Mouse (Mus musculus) midbrain, embryonic 11.5 days (tissue): ENCODE data around the gene Srrd. TPM values are rescaled to one million over a fixed set of nuclear protein-coding genes. Genes with fewer than 3 reads are reported as not detected.
"Not testable (repeated sequence)": the region's sequence is repeated elsewhere in the genome, so short reads cannot be mapped to it uniquely, and the experiment has no call there.

Experiments
- ATAC-seq: fragments of 200-750 bp; cut with Nextera tagmentation; 2 replicates; pipeline ENCODE4 v1.8.0; 2017; ENCODE audit warnings: moderate TSS enrichment, moderate library complexity; ENCODE audit not compliant: low FRiP score
- DNase-seq: peaks from one replicate; pipeline ENCODE4 v3.0.0; 2015; ENCODE audit warnings: low spot score; ENCODE audit errors: missing footprints
- H3K27ac ChIP-seq: fragments of 300-500 bp; sonication (generic); 2 replicates; pipeline ENCODE4 v1.5.1; 2014; ENCODE audit warnings: low read depth, low read length
- H3K27me3 ChIP-seq: fragments of 300-500 bp; sonication (generic); 2 replicates; pipeline ENCODE4 v1.6.1; 2014; ENCODE audit warnings: mild to moderate bottlenecking, low read length, moderate library complexity, mixed read lengths; ENCODE audit not compliant: control insufficient read depth, insufficient read depth
- H3K36me3 ChIP-seq: fragments of 300-500 bp; sonication (generic); 2 replicates; pipeline ENCODE4 v1.6.1; 2014; ENCODE audit warnings: mild to moderate bottlenecking, low read length, moderate library complexity, mixed read lengths; ENCODE audit not compliant: control insufficient read depth, insufficient read depth
- H3K4me1 ChIP-seq: fragments of 300-500 bp; sonication (generic); 2 replicates; pipeline ENCODE4 v1.6.1; 2014; ENCODE audit warnings: low read length; ENCODE audit not compliant: control insufficient read depth, insufficient read depth
- H3K4me2 ChIP-seq: fragments of 300-500 bp; sonication (generic); 2 replicates; pipeline ENCODE4 v1.6.1; 2014; ENCODE audit warnings: mild to moderate bottlenecking, moderate library complexity
- H3K4me3 ChIP-seq: fragments of 300-500 bp; sonication (generic); 2 replicates; pipeline ENCODE4 v1.5.1; 2014; ENCODE audit warnings: low read depth, low read length
- H3K9ac ChIP-seq: fragments of 300-500 bp; sonication (generic); 2 replicates; pipeline ENCODE4 v1.6.1; 2014; ENCODE audit warnings: low read length
- H3K9me3 ChIP-seq: fragments of 300-500 bp; sonication (generic); 2 replicates; pipeline ENCODE4 v1.6.1; 2016; ENCODE audit warnings: low read length; ENCODE audit not compliant: control insufficient read depth
- WGBS: fragments of 180-500 bp; shearing (Covaris S2); extraction: QIAGEN DNeasy Blood & Tissue Kit; methylation state at CpG from one replicate; pipeline ENCODE4 v1.1.7; 2014; 5-methylcytosine and 5-hydroxymethylcytosine counted together
- polyA plus RNA-seq: library from polyadenylated mRNA; unstranded; fragments of >200 nt; fragmentation: Nextera tagmentation; extraction: Ambion mirVana; gene quantifications from 2 replicates; pipeline ENCODE4 v1.2.1, GENCODE M21; 2014

Srrd gene
- polyA plus RNA-seq, 1 experiment from 2014 or later, result 46.0 TPM

DNA sequence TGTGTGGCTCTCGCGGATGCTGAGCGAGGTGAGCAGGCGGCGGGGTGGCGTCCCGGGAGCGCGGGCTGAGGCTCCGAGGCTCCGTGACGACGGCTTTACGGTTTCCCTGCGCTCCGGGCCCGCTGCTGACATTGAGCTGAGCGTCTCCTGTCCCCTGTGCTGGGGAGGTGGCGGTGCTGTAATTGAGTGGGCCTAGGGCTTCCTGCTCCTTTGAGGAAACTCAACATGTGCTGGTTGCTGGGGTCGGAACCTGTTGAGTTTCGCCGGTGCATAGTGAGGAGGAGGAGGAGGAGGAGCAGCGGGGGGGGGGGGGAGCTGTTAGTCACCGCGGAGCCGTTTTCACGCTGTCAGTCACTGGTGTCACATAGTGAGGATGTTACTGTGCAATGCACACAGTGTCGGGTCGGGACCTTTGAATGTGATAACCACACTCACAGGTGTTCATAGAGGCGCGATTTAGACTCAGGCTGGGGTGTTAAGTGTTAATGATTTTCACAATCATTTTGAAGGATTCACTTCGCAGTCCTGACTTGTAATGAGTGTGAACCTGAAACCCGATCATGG is 16.3 kb downstream of the Srrd start:
- Histone ChIP-seq H3K4me2 (peak overlapping the region; percentile 80), H3K9me3 (no peaks in the 10 kb centered on the region), H3K4me1 (peaks cover 8% of the 10 kb centered on the region), H3K27me3 (no peaks in the 10 kb centered on the region), H3K4me3 (peak overlapping the region; percentile 97), H3K36me3 (peaks cover 14% of the 10 kb centered on the region; the same call in 1 of the 2 replicates), H3K27ac (no peak overlapping the region), H3K9ac (peak overlapping the region; percentile 78)
- DNase-seq, result no peak
- WGBS, result 2% methylated on average over 33 of the region's 33 CpGs
- ATAC-seq, result no peak; the same call in 1 of the 2 replicates

DNA sequence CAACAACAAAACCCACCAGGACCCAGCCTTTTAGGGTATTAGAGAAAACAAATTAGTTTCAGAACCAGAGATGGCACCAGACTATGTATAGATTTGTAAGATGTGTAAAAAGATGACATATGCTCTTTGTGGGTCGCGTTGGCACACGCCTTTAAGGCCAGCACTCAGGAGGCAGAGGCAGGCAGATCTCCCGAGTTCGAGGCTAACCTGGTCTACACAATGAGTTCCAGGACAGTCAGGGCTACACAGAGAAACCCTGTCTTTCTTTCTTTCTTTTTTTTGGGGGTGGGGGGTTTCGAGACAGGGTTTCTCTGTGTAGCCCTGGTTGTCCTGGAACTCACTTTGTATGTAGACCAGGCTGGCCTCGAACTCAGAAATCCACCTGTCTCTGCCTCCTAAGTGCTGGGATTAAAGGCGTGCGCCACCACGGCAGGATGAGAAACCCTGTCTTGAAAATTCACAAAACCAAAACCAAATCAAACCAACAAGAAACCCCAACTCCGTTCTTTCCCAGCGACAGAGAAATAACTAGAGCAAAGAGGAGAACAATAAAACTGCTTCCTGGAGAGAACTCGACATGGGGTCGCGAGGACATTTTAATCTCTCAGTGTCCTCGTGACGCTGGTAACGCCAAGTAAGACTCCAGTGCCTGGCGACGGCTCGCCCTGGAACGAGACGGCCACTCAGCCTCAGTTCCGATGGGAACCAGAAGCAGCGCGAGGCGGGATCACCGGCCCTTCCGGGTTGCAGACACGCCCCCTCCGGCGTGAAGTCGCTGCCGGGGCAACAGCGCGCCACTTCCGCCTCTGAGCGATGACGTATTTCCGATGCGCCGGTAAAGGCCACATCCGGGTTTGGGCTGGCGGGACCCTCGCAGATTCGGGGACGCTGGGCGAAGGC is 17.0 kb downstream of the Srrd start, which contains the start of gene Tfip11:
Gene Tfip11 (plus strand): TSS at position 813 of the 900 bp plus-strand sequence.
- ATAC-seq, result peak; percentile 89
- DNase-seq, result peak; percentile 100
- H3K27me3 ChIP-seq, result no peaks in the 10 kb centered on the region
- peak within 1 kb of the TSS; percentile 61 for H3K27ac ChIP-seq
- peak within 1 kb of the TSS; percentile 78 for H3K9ac ChIP-seq
- peak within 1 kb of the TSS; percentile 80 for H3K4me2 ChIP-seq
- WGBS, result 9% methylated on average over 48 of the region's 48 CpGs
- peaks cover 8% of the 10 kb centered on the region for H3K4me1 ChIP-seq
- peak within 1 kb of the TSS; percentile 97 for H3K4me3 ChIP-seq
- H3K9me3 ChIP-seq, result no peaks in the 10 kb centered on the region
- peaks cover 10% of the 10 kb centered on the region; the same call in 1 of the 2 replicates for H3K36me3 ChIP-seq

DNA sequence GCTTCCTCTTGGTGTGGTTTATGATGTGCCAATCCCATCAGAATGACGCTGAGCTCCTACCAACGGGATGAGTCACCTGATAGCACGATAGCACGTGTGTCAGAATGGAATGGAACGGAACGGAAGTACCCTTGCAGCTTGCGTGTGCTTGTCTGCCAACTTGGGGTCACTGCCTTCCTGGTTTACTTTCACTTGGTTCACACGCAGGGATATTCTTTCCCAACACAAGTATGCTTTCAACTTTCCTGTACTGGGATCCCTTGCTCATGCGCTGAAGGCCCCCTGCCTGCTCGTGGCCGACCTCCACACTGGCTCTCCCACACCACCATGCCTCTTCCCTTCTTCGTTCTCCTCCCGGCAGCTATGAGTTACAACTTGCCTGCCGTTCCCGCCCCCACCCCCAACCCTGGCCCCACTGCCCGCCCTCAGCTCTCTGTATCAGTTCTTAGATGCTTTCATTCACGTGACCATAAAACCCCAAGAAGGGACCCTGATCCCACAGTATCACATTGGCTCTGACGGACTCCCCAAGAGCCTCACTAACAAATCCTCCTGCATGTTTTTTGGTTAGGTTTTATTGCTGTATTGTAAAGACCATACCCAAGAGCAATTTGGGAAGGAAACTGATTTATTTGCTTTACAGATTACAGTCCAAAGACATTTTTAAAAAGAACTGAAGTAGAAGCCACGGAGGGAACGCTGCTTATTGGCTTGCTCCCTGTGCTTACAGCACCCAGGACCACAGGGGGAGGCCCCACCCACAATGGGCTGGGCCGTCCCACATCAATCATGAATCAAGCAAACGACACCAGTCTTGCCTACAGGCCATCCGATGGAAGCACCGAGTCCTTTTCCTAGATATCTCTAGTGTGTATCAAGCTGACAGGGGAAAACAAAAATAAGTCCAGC is 17.9 kb downstream of the Srrd start:
- H3K27ac ChIP-seq, result no peak overlapping the region
- no peak overlapping the region for H3K9ac ChIP-seq
- peak overlapping the region; percentile 80; the same call in 1 of the 2 replicates for H3K4me2 ChIP-seq
- no peaks in the 10 kb centered on the region for H3K9me3 ChIP-seq
- H3K27me3 ChIP-seq, result no peaks in the 10 kb centered on the region
- ATAC-seq (peak; percentile 51; the same call in 1 of the 2 replicates), DNase-seq (no peak)
- H3K36me3 ChIP-seq, result peaks cover 5% of the 10 kb centered on the region; the same call in 1 of the 2 replicates
- H3K4me3 ChIP-seq, result no peak overlapping the region
- 34% methylated on average over 24 of the region's 24 CpGs for WGBS
- H3K4me1 ChIP-seq, result peaks cover 8% of the 10 kb centered on the region

DNA sequence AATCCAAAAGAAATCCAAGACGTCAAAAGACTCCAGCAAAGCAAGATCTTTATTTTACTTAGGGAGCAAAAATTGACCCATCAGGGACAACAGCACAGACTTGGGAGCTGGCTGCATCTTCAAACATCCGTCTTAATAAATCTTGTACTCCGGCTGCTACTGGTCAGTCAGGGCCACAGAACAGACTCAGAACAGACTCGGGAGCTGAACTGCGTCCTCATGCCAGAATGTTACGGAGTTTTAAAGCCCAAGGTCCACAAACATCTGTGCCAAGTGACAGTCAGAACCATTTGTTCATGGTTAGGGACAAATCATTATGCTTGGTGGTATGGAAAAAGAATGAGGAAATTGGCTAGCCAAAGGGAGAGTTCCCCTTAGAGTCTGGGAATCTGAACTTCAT is 19.6 kb downstream of the Srrd start:
- ATAC-seq, result no peak
- Histone ChIP-seq H3K4me3 (no peak overlapping the region), H3K4me1 (peaks cover 8% of the 10 kb centered on the region), H3K9ac (no peak overlapping the region), H3K27ac (no peak overlapping the region), H3K27me3 (no peaks in the 10 kb centered on the region), H3K9me3 (no peaks in the 10 kb centered on the region), H3K4me2 (no peak overlapping the region), H3K36me3 (no peaks in the 10 kb centered on the region)
- DNase-seq, result no peak
- WGBS, result 89% methylated on average over 6 of the region's 6 CpGs

DNA sequence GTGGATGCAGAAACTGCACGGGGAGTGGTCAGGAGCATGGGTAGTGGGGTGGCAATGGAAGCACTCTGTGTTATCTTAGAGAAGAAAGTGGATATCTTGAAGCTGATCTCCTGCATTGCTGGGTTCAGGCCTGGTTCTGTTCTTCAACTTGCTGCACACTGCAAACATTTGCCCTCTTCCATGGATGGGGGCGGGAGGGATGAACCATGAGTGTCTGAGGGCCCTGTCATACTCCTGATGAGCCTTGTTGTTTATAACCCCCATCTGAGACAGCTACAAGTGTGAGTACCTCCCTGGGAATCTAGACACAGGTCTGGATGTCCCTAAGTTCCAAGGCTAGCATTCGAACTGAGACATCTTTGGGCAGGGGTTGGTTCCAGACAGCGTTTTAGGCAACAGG is 21.5 kb downstream of the Srrd start:
- Histone ChIP-seq H3K4me3 (no peak overlapping the region), H3K9me3 (no peaks in the 10 kb centered on the region), H3K9ac (no peak overlapping the region), H3K36me3 (no peaks in the 10 kb centered on the region), H3K27ac (no peak overlapping the region), H3K27me3 (no peaks in the 10 kb centered on the region), H3K4me1 (no peaks in the 10 kb centered on the region; the same call in 1 of the 2 replicates), H3K4me2 (no peak overlapping the region)
- WGBS, result 75% methylated on average over 4 of the region's 4 CpGs
- DNase-seq (no peak), ATAC-seq (no peak)

DNA sequence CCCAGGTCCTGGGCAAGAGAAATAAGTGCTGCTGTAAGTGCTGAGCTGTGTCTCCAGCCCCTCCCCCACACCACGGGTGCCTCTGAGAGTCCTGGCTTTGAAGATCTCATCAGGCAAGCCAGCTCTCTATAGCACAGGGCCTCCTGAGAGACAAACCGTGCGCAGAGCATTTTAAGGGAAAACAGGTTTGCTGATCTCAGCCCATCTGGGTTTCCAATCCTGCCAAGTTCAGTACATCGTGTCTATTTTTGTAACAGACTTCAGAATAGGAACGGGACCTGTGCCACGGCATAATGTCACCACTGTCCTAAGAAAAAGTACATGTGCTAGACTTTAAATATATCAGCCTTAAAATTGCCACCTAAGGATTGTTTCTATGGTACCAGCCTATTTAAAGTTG is 21.9 kb downstream of the Srrd start:
- Histone ChIP-seq H3K4me3 (no peak overlapping the region), H3K9me3 (no peaks in the 10 kb centered on the region), H3K4me2 (no peak overlapping the region), H3K36me3 (no peaks in the 10 kb centered on the region), H3K9ac (no peak overlapping the region), H3K27ac (no peak overlapping the region), H3K4me1 (no peaks in the 10 kb centered on the region; the same call in 1 of the 2 replicates), H3K27me3 (no peaks in the 10 kb centered on the region)
- DNase-seq, result no peak
- WGBS, result 76% methylated on average over 6 of the region's 6 CpGs
- no peak for ATAC-seq

DNA sequence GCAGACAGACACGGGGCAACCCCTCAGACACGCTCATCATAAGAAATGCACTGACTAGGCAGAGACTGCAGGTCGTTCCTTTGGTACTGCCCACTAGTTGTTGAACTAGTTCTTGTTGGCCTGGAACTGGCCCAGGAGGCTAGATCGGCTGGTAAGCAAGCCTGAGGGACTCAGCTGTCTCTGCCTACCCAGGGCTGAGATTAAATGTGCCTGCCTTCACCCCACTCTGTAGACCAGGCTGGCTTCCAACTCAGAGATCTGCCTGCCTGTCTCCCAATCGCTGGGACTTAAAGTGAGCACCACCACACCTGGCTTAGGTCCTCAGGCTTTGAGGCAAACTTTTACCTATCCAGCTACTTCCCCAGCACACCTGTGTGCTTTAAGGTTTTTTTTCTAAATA is 22.5 kb downstream of the Srrd start:
- WGBS, result 77% methylated on average over 5 of the region's 5 CpGs
- ATAC-seq, result no peak
- no peak overlapping the region for H3K4me3 ChIP-seq

DNA sequence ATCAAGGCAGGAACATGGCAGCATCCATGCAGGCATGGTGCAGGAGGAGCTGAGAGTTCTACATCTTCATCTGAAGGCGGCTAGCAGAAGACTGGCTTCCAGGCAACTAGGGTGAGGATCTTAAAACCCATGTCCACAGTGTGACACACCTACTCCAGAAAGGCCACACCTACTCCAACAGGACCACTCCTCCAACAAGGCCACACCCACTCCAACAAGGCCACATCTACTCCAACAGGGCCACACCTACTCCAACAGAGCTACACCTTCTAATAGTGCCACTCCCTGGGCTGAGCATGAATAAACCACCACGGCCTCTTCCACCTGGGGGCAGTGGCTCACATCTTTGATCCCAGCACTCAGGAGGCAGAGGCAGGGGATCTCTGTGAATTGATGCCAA is 23.5 kb downstream of the Srrd start:
- H3K9ac ChIP-seq, H3K4me2 ChIP-seq, DNase-seq, H3K4me3 ChIP-seq, H3K9me3 ChIP-seq, ATAC-seq, H3K4me1 ChIP-seq, H3K27ac ChIP-seq, H3K36me3 ChIP-seq, H3K27me3 ChIP-seq: not testable (repeated sequence)
- WGBS, result 59% methylated on average over 2 of the region's 2 CpGs

More for the DNA sequence above, 22.5 kb downstream of the Srrd start:
- Histone ChIP-seq H3K4me1 (no peaks in the 10 kb centered on the region; the same call in 1 of the 2 replicates), H3K27ac (no peak overlapping the region), H3K36me3 (no peaks in the 10 kb centered on the region), H3K9me3 (no peaks in the 10 kb centered on the region), H3K27me3 (no peaks in the 10 kb centered on the region), H3K4me2 (no peak overlapping the region), H3K9ac (no peak overlapping the region)
- DNase-seq, result no peak
